Mouse (Mus musculus) cerebellum, adult 2 months (tissue): ENCODE results near the gene Fermt2.

ENCODE experiments used
- CTCF ChIP-seq: fragments of 200-500 bp; IDR thresholded peaks from 2 replicates; pipeline ENCODE4 v1.5.1; 2011; ENCODE audit warnings: low read depth, mild to moderate bottlenecking, control low read depth, low read length, moderate library complexity, borderline replicate concordance; ENCODE audit not compliant: insufficient read depth
- POLR2A ChIP-seq: fragments of 200-500 bp; IDR thresholded peaks from 2 replicates; pipeline ENCODE4 v1.6.1; 2011; ENCODE audit warnings: low read length, control low read depth, borderline replicate concordance; ENCODE audit not compliant: insufficient read depth

- TF ChIP-seq POLR2A (no peak), CTCF (no peak)
Measured at GRCm38 (mm10) chr14:45444870-45445269, 85.0 kb downstream of the Fermt2 start.
